Mouse (Mus musculus) MEL (cell line): ENCODE results near the gene Fam214a. TPM values are rescaled to one million over a fixed set of nuclear protein-coding genes. Genes with fewer than 3 reads are reported as not detected.

Source experiments
- DNase-seq: peaks from one replicate; pipeline ENCODE4 v3.0.0; 2011; ENCODE audit warnings: low read depth, low spot score
- H3K27ac ChIP-seq: 2 replicates; pipeline ENCODE4 v1.5.1; 2012; ENCODE audit warnings: low read depth, mild to moderate bottlenecking, control low read depth, low read length, moderate library complexity; ENCODE audit not compliant: control insufficient read depth
- H3K27me3 ChIP-seq, 2 experiments: fragments of 150-350 bp in 1 of 2; sonication (generic) in 1 of 2; 2 replicates each; pipeline ENCODE4 v1.6.1; 2012; ENCODE audit warnings: low read length in 2 of 2, mild to moderate bottlenecking in 2 of 2, improper control_type of control experiment in 1 of 2, moderate library complexity in 1 of 2; ENCODE audit not compliant: insufficient read depth in 2 of 2, control insufficient read depth in 1 of 2
- H3K36me3 ChIP-seq, 2 experiments: 2 replicates each; pipeline ENCODE4 v1.6.1; 2012 to 2014; ENCODE audit warnings: low read length in 2 of 2, improper control_type of control experiment in 1 of 2, inconsistent platforms in 1 of 2, mild to moderate bottlenecking in 1 of 2; ENCODE audit not compliant: insufficient read depth in 2 of 2, control insufficient read depth in 1 of 2
- H3K4me1 ChIP-seq, 2 experiments: fragments of 150-350 bp in 1 of 2; sonication (generic) in 1 of 2; 2 replicates each; pipeline ENCODE4 v1.6.1; 2012; ENCODE audit warnings: low read length in 2 of 2, improper control_type of control experiment in 1 of 2, mild to moderate bottlenecking in 1 of 2; ENCODE audit not compliant: insufficient read depth in 2 of 2, control insufficient read depth in 1 of 2
- H3K4me3 ChIP-seq, 2 experiments: fragments of 150-350 bp in 1 of 2; sonication (generic) in 1 of 2; 2 replicates each; pipeline ENCODE4 v1.5.1; 2012; ENCODE audit warnings: low read depth in 2 of 2, low read length in 2 of 2, mild to moderate bottlenecking in 2 of 2, moderate library complexity in 2 of 2, control low read depth in 1 of 2, improper control_type of control experiment in 1 of 2; ENCODE audit not compliant: control insufficient read depth in 1 of 2, insufficient read depth in 1 of 2
- H3K79me2 ChIP-seq: 2 replicates; pipeline ENCODE4 v1.6.1; 2012; ENCODE audit warnings: mild to moderate bottlenecking, low read length, moderate library complexity; ENCODE audit not compliant: control insufficient read depth, poor library complexity, insufficient read depth
- H3K9ac ChIP-seq: 2 replicates; pipeline ENCODE4 v1.6.1; 2012; ENCODE audit warnings: low read depth, mild to moderate bottlenecking, control low read depth, low read length, moderate library complexity; ENCODE audit not compliant: control insufficient read depth, poor library complexity, severe bottlenecking
- H3K9me3 ChIP-seq: fragments of 150-350 bp; sonication (generic); replicated peaks from 2 replicates; pipeline ENCODE4 v1.6.1; 2012; ENCODE audit warnings: mild to moderate bottlenecking, low read length, improper control_type of control experiment, moderate library complexity; ENCODE audit not compliant: insufficient read depth
- BHLHE40 ChIP-seq: IDR thresholded peaks from 2 replicates; pipeline ENCODE4 v1.6.1; 2012; ENCODE audit warnings: low read depth, mild to moderate bottlenecking, inconsistent platforms, low read length, improper control_type of control experiment, borderline replicate concordance
- CHD1 ChIP-seq: IDR thresholded peaks from 2 replicates; pipeline ENCODE4 v1.6.1; 2012; ENCODE audit warnings: low read depth, mild to moderate bottlenecking, inconsistent platforms, low read length, improper control_type of control experiment
- CHD2 ChIP-seq: IDR thresholded peaks from 2 replicates; pipeline ENCODE4 v1.6.1; 2011; ENCODE audit warnings: low read length, improper control_type of control experiment
- CTCF ChIP-seq, 3 experiments: IDR thresholded peaks in 2 of 3; conservative IDR thresholded peaks in 1 of 3; 2 replicates each; pipeline ENCODE4 v1.5.1; 2011 to 2012; ENCODE audit warnings: low read length in 3 of 3, low read depth in 2 of 3, mild to moderate bottlenecking in 2 of 3, improper control_type of control experiment in 1 of 3, inconsistent platforms in 1 of 3, mixed read lengths in 1 of 3, moderate library complexity in 1 of 3; ENCODE audit not compliant: control insufficient read depth in 1 of 3, insufficient read depth in 1 of 3, poor library complexity in 1 of 3, severe bottlenecking in 1 of 3
- ETS1 ChIP-seq: IDR thresholded peaks from 2 replicates; pipeline ENCODE4 v1.6.1; 2012; ENCODE audit warnings: low read depth, mild to moderate bottlenecking, inconsistent platforms, low read length, improper control_type of control experiment, moderate library complexity
- HCFC1 ChIP-seq: IDR thresholded peaks from 2 replicates; pipeline ENCODE4 v1.6.1; 2012; ENCODE audit warnings: low read depth, mild to moderate bottlenecking, inconsistent platforms, low read length, improper control_type of control experiment, moderate library complexity
- MAFK ChIP-seq: IDR thresholded peaks from 2 replicates; pipeline ENCODE4 v1.6.1; 2011; ENCODE audit warnings: low read depth, mild to moderate bottlenecking, low read length, improper control_type of control experiment, borderline replicate concordance
- MXI1 ChIP-seq: IDR thresholded peaks from 2 replicates; pipeline ENCODE4 v1.6.1; 2011; ENCODE audit warnings: mild to moderate bottlenecking, low read depth, low read length, improper control_type of control experiment
- NRF1 ChIP-seq: IDR thresholded peaks from 2 replicates; pipeline ENCODE4 v1.6.1; 2014; ENCODE audit warnings: low read depth, mild to moderate bottlenecking, inconsistent platforms, low read length, improper control_type of control experiment, moderate library complexity; ENCODE audit not compliant: poor library complexity, insufficient read depth, severe bottlenecking
- POLR2AphosphoS5 ChIP-seq: IDR thresholded peaks from 2 replicates; pipeline ENCODE4 v1.6.1; 2012; ENCODE audit warnings: low read depth, borderline replicate concordance, mild to moderate bottlenecking, inconsistent platforms, low read length, moderate library complexity, mixed read lengths
- SMC3 ChIP-seq: IDR thresholded peaks from 2 replicates; pipeline ENCODE4 v1.6.1; 2011; ENCODE audit warnings: low read depth, low read length, improper control_type of control experiment
- TAL1 ChIP-seq: IDR thresholded peaks from 2 replicates; pipeline ENCODE4 v1.6.1; 2012; ENCODE audit warnings: mild to moderate bottlenecking, inconsistent platforms, low read length, moderate library complexity, mixed read lengths
- ZNF384 ChIP-seq: IDR thresholded peaks from 2 replicates; pipeline ENCODE4 v1.6.1; 2012; ENCODE audit warnings: low read depth, mild to moderate bottlenecking, inconsistent platforms, low read length, improper control_type of control experiment
- polyA plus RNA-seq, 2 experiments: library from polyadenylated mRNA; stranded (reverse) in 1 of 2; unstranded in 1 of 2; fragments of >175 nt in 1 of 2; fragments of >200 nt in 1 of 2; gene quantifications; 2 replicates each; pipeline versions ENCODE4 v1.2.1 to v1.2.4; 2012; ENCODE audit warnings: low replicate concordance in 2 of 2, low read depth in 1 of 2; ENCODE audit not compliant: insufficient read length in 2 of 2, insufficient read depth in 1 of 2, missing spikeins in 1 of 2
- total RNA-seq: library from RNA; depleted of rRNA; stranded (reverse); fragments of 300-350 nt; gene quantifications from 2 replicates; pipeline ENCODE4 v1.2.3, GENCODE M21; 2012

Gene Fam214a
- total and polyA plus RNA-seq, 3 experiments: 2.3 to 3.9 TPM; not detected in 1

GRCm38 (mm10) chr9:74968647-74969428 is 16.2 kb downstream of the Fam214a start:
- H3K9me3 ChIP-seq: no peaks in the 10 kb centered on the region
- no peak overlapping the region for H3K27ac ChIP-seq
- no peak for TF ChIP-seq MXI1
- no peak for TF ChIP-seq ETS1
- no peak for TF ChIP-seq CHD2
- no peak for TF ChIP-seq MAFK
- no peak for TF ChIP-seq TAL1
- TF ChIP-seq ZNF384: no peak
- H3K9ac ChIP-seq: no peak overlapping the region
- no peak overlapping the region for H3K4me3 ChIP-seq
- H3K4me1 ChIP-seq: peaks cover 5 to 9% of the 10 kb centered on the region in 2 experiments
- H3K36me3 ChIP-seq: peaks cover 0 to 5% of the 10 kb centered on the region in 2 experiments; a peak in 2 of 4 replicates
- H3K27me3 ChIP-seq: no peaks in the 10 kb centered on the region
- H3K79me2 ChIP-seq: no peaks in the 10 kb centered on the region
- no peak for DNase-seq

GRCm38 (mm10) chr9:74970591-74970990 is 17.9 kb downstream of the Fam214a start:
- no peak for DNase-seq
- H3K27ac ChIP-seq: no peak overlapping the region
- H3K27me3 ChIP-seq: no peaks in the 10 kb centered on the region
- TF ChIP-seq BHLHE40 (no peak), CHD1 (no peak), HCFC1 (no peak), SMC3 (no peak), POLR2AphosphoS5 (no peak), NRF1 (no peak), CTCF (IDR thresholded peaks at IDR 0.05 in 2 of 3, conservative IDR thresholded peaks at IDR 0.05 in 1 of 3; ENCODE audit: control insufficient read depth in 1 of 3, insufficient read depth in 1 of 3, low read depth in 2 of 3, low read length in 3 of 3, poor library complexity in 1 of 3, severe bottlenecking in 1 of 3) (no peak)
- peaks cover 8 to 9% of the 10 kb centered on the region in 2 experiments for H3K4me1 ChIP-seq
- no peak overlapping the region for H3K9ac ChIP-seq
- no peaks in the 10 kb centered on the region for H3K9me3 ChIP-seq
- no peak overlapping the region for H3K4me3 ChIP-seq
- peaks cover 0 to 8% of the 10 kb centered on the region in 2 experiments; a peak in 2 of 4 replicates for H3K36me3 ChIP-seq
- H3K79me2 ChIP-seq: no peaks in the 10 kb centered on the region
